Mouse (Mus musculus) testis, adult 2 months (tissue): ENCODE measurements around the gene Ccdc157.

ENCODE experiments used
- CTCF ChIP-seq: fragments of 200-500 bp; IDR thresholded peaks from 2 replicates; pipeline ENCODE4 v1.5.1; 2012; ENCODE audit warnings: low read depth, mild to moderate bottlenecking, inconsistent platforms, low read length, moderate library complexity; ENCODE audit not compliant: control insufficient read depth, insufficient read depth, insufficient replicate concordance
- POLR2A ChIP-seq: fragments of 200-500 bp; IDR thresholded peaks from 2 replicates; pipeline ENCODE4 v1.6.1; 2012; ENCODE audit warnings: low read depth, mild to moderate bottlenecking, inconsistent platforms, low read length, moderate library complexity; ENCODE audit not compliant: control insufficient read depth

- TF ChIP-seq CTCF (peak; percentile 64; the same call in 1 of the 2 replicates), POLR2A (peak; percentile 51; the same call in 1 of the 2 replicates)
These were observed 24.8 kb downstream of the Ccdc157 start, which contains the start of gene Rnf215 for GRCm38 (mm10) chr11:4134986-4135935.
